Mouse (Mus musculus) cortical plate, adult 2 months (tissue): ENCODE results near the gene Kcnab1.

Source experiments
- CTCF ChIP-seq: fragments of 200-500 bp; IDR thresholded peaks from 2 replicates; pipeline ENCODE4 v1.5.1; 2011; ENCODE audit warnings: mild to moderate bottlenecking, control low read depth, low read length; ENCODE audit not compliant: insufficient read depth; ENCODE audit errors: extremely low read depth
- POLR2A ChIP-seq: fragments of 200-500 bp; IDR thresholded peaks from 2 replicates; pipeline ENCODE4 v1.6.1; 2011; ENCODE audit warnings: mild to moderate bottlenecking, low read length, control low read depth; ENCODE audit not compliant: insufficient read depth; ENCODE audit errors: extremely low read depth

GRCm38 (mm10) chr3:65136897-65137296 is 27.7 kb downstream of the Kcnab1 start:
- TF ChIP-seq POLR2A (no peak), CTCF (no peak)
